Mouse (Mus musculus) kidney, embryonic 14.5 days (tissue): ENCODE data around the gene Zfhx2. TPM values are rescaled to one million over a fixed set of nuclear protein-coding genes. Genes with fewer than 3 reads are reported as not detected.
A peak's percentile ranks its signal among the peaks of the same experiment; 100 is the strongest.

Experiments
- ATAC-seq: fragments of 200-750 bp; cut with Nextera tagmentation; 2 replicates; pipeline ENCODE4 v1.8.0; 2017; ENCODE audit warnings: moderate number of reproducible peaks, mild to moderate bottlenecking, moderate TSS enrichment, moderate library complexity; ENCODE audit not compliant: low FRiP score, low TSS enrichment
- H3K27ac ChIP-seq: fragments of 300-500 bp; sonication (generic); 2 replicates; pipeline ENCODE4 v1.5.1; 2014; ENCODE audit warnings: low read depth, mild to moderate bottlenecking, low read length, moderate library complexity, mixed read lengths
- H3K27me3 ChIP-seq: fragments of 300-500 bp; sonication (generic); 2 replicates; pipeline ENCODE4 v1.6.1; 2014; ENCODE audit warnings: mild to moderate bottlenecking, low read length; ENCODE audit not compliant: control insufficient read depth, insufficient read depth
- H3K36me3 ChIP-seq: fragments of 300-500 bp; sonication (generic); 2 replicates; pipeline ENCODE4 v1.6.1; 2014; ENCODE audit warnings: low read length, mixed read lengths; ENCODE audit not compliant: control insufficient read depth, insufficient read depth
- H3K4me1 ChIP-seq: fragments of 300-500 bp; sonication (generic); 2 replicates; pipeline ENCODE4 v1.6.1; 2014; ENCODE audit warnings: low read length, mixed read lengths; ENCODE audit not compliant: control insufficient read depth, insufficient read depth
- H3K4me2 ChIP-seq: fragments of 300-500 bp; sonication (generic); replicated peaks from 2 replicates; pipeline ENCODE4 v1.6.1; 2014; ENCODE audit warnings: low read depth, mild to moderate bottlenecking, low read length
- H3K4me3 ChIP-seq: fragments of 300-500 bp; sonication (generic); 2 replicates; pipeline ENCODE4 v1.5.1; 2014; ENCODE audit warnings: mild to moderate bottlenecking, low read length
- H3K9ac ChIP-seq: fragments of 300-500 bp; sonication (generic); 2 replicates; pipeline ENCODE4 v1.6.1; 2014; ENCODE audit warnings: low read depth, mild to moderate bottlenecking, low read length, moderate library complexity
- H3K9me3 ChIP-seq: fragments of 300-500 bp; sonication (generic); 2 replicates; pipeline ENCODE4 v1.6.1; 2016; ENCODE audit warnings: low read length; ENCODE audit not compliant: control insufficient read depth
- WGBS: fragments of 180-500 bp; shearing (Covaris S2); extraction: QIAGEN DNeasy Blood & Tissue Kit; methylation state at CpG from one replicate; pipeline ENCODE4 v1.1.7; 2014; 5-methylcytosine and 5-hydroxymethylcytosine counted together
- polyA plus RNA-seq: library from polyadenylated mRNA; unstranded; fragments of >200 nt; fragmentation: Nextera tagmentation; extraction: Ambion mirVana; gene quantifications from 2 replicates; pipeline ENCODE4 v1.2.1, GENCODE M21; 2014

The Zfhx2 gene
- polyA plus RNA-seq, 1 experiment from 2014 or later = 6.4 TPM

DNA sequence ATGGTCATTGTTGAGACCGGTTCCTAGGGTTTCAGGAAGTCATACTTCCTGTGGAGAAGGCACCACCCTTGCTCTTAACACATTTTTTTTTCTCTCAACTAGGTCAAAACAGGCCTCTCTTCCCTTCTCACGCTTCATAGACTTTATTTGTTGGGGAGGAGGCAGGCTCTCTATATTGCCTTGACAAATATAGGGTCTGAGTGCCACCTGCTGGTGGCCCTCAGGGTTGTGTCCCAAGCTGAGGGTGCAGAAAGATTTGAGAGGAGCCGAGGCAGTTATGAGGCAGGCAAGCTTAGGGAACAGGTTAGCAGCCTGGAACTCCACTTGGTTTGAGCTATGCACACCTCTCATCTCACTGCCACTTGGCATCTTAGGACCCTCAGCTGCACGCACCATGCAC lies 5.9 kb upstream of the Zfhx2 start:
- peaks cover 16% of the 10 kb centered on the region; the same call in 1 of the 2 replicates for H3K4me1 ChIP-seq

DNA sequence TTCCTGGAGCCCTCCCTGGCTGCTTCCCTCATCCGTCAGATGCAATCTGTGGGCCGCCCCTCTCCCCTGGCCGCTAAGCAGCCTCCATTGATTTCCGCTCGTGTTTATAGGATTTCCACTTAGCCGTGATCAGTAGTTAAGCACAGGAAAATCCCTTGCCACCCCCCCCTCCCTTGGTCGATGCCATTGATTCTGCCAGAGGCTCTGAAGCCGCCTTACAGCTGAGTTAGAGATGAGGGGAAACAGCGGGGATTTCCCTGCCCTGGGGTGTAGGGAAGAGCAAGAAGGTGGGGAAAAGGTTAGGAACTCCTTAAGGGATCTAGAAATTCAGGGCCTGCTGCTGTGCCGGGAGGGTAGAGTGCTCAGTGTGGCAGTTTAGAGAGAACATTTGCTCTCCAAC lies 5.5 kb upstream of the Zfhx2 start:
- Histone ChIP-seq H3K4me1 (peaks cover 16% of the 10 kb centered on the region; the same call in 1 of the 2 replicates), H3K27ac (peak overlapping the region; percentile 47; the same call in 1 of the 2 replicates), H3K4me2 (no peak overlapping the region), H3K36me3 (peaks cover 14% of the 10 kb centered on the region), H3K9ac (no peak overlapping the region), H3K9me3 (no peaks in the 10 kb centered on the region), H3K4me3 (no peak overlapping the region), H3K27me3 (no peaks in the 10 kb centered on the region)
- ATAC-seq = no peak
- 76% methylated on average over 10 of the region's 10 CpGs for WGBS

More for the DNA sequence above, 5.9 kb upstream of the Zfhx2 start:
- no peaks in the 10 kb centered on the region for H3K27me3 ChIP-seq
- H3K27ac ChIP-seq = no peak overlapping the region
- ATAC-seq = no peak
- no peak overlapping the region for H3K4me3 ChIP-seq
- H3K4me2 ChIP-seq = no peak overlapping the region
- no peak overlapping the region for H3K9ac ChIP-seq
- H3K9me3 ChIP-seq = no peaks in the 10 kb centered on the region
- peaks cover 14% of the 10 kb centered on the region for H3K36me3 ChIP-seq
- whole genome bisulfite sequencing = 61% methylated on average over 4 of the region's 4 CpGs

DNA sequence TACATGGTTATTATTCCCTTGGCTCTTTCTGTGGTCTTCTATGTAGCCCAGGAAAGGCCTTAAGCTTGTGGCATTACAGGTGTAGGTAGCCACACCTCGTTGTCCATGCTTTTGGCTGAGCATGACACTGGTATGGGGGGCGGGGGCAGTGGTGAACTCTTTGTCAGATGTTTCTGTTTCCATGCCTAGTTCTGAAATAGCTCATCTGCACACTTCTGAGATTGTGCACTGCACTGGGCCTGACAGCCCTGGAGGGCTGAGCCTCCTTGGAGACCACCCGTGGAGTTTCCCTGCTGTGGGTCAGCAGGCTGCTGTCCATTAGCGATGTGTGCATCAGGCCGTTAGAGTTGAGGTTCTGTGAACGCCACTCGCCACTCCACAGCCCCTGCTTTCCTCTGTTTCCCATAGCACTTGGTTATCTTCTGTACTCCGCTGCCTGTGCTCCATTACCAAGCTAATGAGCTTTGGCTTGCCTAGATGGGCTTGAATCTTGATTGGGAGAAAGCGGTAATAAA lies 4.5 kb upstream of the Zfhx2 start:
- no peak overlapping the region for H3K27ac ChIP-seq
- H3K9me3 ChIP-seq = no peaks in the 10 kb centered on the region
- H3K9ac ChIP-seq = no peak overlapping the region
- H3K4me3 ChIP-seq = no peak overlapping the region
- ATAC-seq = no peak
- H3K27me3 ChIP-seq = no peaks in the 10 kb centered on the region
- H3K4me2 ChIP-seq = 0 out of 2 replicates have a peak overlapping the region, but pooled peaks have one; percentile 11
- peaks cover 16% of the 10 kb centered on the region; the same call in 1 of the 2 replicates for H3K4me1 ChIP-seq
- 58% methylated on average over 9 of the region's 9 CpGs for WGBS
- peaks cover 14% of the 10 kb centered on the region for H3K36me3 ChIP-seq

DNA sequence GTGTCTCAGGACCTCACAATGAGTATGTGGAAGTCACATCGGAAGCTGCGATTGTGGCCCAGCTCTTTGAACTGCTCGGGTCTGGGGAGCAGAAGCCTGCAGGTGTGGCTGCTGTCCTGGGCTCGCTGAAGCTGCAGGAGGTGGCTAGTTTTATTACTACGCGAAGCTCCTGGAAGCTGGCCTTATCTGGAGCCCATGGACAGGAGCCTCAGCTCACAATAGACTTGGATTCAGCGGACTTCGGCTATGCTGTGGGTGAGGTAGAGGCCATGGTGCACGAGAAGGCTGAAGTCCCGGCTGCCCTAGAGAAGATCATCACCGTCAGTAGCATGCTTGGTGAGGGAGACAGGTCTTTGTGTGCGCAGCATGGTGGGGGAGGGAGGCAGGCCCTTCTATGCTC lies 3.5 kb upstream of the Zfhx2 start:
- Histone ChIP-seq H3K27ac (no peak overlapping the region), H3K4me1 (peaks cover 24% of the 10 kb centered on the region; the same call in 1 of the 2 replicates), H3K9me3 (no peaks in the 10 kb centered on the region), H3K36me3 (peaks cover 14% of the 10 kb centered on the region), H3K27me3 (no peaks in the 10 kb centered on the region), H3K4me2 (peak overlapping the region; percentile 57), H3K9ac (peak overlapping the region; percentile 57; the same call in 1 of the 2 replicates), H3K4me3 (peak overlapping the region; percentile 54; the same call in 1 of the 2 replicates)
- no peak for ATAC-seq
- 58% methylated on average over 12 of the region's 12 CpGs for WGBS

DNA sequence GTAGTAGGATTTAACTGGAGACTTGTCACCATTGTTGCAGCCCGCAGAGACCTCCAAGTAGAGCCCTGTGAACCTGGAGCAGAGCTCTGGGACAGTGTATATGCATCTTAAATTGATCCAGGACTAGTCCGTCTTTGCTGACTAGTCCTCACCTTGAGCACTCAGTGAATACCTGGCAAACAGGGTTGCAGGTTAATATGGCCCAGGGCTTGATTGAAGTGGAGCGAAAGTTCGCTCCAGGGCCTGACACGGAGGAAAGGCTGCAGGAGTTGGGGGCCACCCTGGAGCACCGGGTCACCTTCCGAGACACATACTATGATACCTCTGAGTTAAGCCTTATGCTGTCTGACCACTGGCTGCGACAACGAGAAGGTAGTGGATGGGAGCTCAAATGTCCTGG lies 3.1 kb upstream of the Zfhx2 start:
- Histone ChIP-seq H3K9me3 (no peaks in the 10 kb centered on the region), H3K4me3 (peak overlapping the region; percentile 54), H3K4me1 (peaks cover 25% of the 10 kb centered on the region; the same call in 1 of the 2 replicates), H3K36me3 (peaks cover 14% of the 10 kb centered on the region), H3K27me3 (no peaks in the 10 kb centered on the region), H3K27ac (peak overlapping the region; percentile 10; the same call in 1 of the 2 replicates), H3K4me2 (peak overlapping the region; percentile 57), H3K9ac (peak overlapping the region; percentile 57)
- no peak for ATAC-seq
- WGBS = 51% methylated on average over 9 of the region's 9 CpGs

DNA sequence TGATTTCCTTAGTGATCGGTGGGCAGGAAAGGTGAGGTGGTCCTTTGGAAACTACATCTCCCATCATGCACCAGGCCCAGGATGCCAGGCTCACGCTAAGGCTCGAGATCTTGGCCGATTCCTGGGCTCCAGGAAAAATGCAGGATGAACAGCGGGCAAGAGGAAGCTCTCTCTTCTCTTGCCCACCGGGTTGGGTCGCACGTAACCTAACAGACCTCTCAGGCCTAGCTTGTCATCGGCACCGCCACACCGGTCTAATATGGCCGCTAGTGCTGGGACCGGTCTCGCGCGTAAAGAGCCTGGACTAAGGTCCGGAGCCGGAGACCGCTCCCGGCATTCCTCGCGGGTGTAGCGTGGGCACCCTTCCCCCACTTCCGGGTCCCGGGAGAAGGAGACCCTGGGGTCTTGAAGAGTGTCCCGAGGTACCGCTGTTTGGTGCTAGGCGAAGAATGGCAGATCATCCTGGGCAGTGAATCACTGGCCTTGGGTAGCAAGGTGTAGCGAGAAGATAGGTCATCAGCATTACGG lies 2.6 kb upstream of the Zfhx2 start, which contains the start of gene Thtpa:
Gene Thtpa, plus strand, starts transcription at position 81 of the 528 bp plus-strand sequence.
- Histone ChIP-seq H3K9ac (peak within 1 kb of the TSS; percentile 57), H3K27me3 (no peaks in the 10 kb centered on the region), H3K4me2 (peak within 1 kb of the TSS; percentile 57), H3K9me3 (no peaks in the 10 kb centered on the region), H3K27ac (peak within 1 kb of the TSS; percentile 10; the same call in 1 of the 2 replicates), H3K36me3 (peaks cover 14% of the 10 kb centered on the region), H3K4me3 (peak within 1 kb of the TSS; percentile 54), H3K4me1 (peaks cover 25% of the 10 kb centered on the region; the same call in 1 of the 2 replicates)
- peak; percentile 72 for ATAC-seq
- under 1% methylated on average over 30 of the region's 30 CpGs for WGBS

DNA sequence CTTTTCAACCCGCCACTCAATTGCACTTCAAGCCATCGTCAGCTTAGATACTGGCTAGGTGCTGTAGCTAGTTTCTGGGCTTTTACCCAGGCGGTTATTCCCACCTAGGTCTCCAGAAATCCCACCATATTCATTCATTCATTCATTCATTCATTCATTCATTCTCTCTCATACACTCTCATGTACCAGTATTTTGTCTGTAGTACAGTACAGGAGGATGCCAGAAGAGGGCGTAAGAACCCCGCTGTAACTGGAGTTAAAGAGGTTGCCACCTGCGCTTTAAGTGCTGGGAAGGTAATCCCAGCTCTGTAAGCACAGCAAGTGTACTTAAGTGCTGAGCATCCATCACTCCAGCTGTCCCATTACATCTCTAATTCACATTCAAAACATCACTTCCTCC lies 1.8 kb upstream of the Zfhx2 start:
- peak overlapping the region; percentile 54; the same call in 1 of the 2 replicates for H3K4me3 ChIP-seq

DNA sequence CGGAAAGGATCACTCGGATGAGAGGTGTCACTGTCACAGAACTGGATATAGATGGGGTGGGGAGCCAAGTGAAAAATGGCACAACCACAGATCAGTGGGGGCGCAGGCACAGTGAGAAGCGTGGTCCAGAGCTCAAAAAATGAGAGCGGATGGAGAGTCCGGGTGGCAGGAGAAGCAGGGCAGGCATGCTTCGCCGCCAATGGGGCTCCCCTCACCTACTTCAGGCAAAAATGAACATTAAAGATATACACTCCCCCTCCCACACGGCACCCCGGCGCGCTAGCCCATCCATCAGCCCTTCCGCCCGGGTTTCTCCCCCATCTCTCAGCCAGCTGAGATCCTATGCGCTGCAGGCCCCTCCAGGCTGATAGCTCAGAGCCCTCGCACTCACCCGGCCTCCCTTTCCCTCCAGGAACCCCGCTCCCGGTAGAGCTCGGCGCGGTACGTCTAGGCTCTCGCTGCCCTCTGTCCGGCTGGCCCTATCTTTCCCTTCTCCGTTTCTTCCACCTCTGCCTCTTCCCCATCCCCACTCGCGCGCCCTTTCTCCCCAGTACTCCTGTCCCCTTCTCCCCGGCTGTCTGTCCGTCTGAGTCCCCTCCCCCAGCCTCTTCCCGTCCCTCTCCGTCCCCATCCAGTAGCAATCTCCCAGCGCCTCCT lies 787 bp downstream of the Zfhx2 start:
- Histone ChIP-seq H3K27me3 (no peaks in the 10 kb centered on the region), H3K27ac (peak overlapping the region; percentile 62; the same call in 1 of the 2 replicates), H3K9me3 (no peaks in the 10 kb centered on the region), H3K4me3 (peak overlapping the region; percentile 64), H3K4me1 (peaks cover 19% of the 10 kb centered on the region; the same call in 1 of the 2 replicates), H3K36me3 (no peaks in the 10 kb centered on the region), H3K4me2 (peak overlapping the region; percentile 79), H3K9ac (peak overlapping the region; percentile 73)
- no peak for ATAC-seq
- 3% methylated on average over 32 of the region's 34 CpGs for WGBS

More for the DNA sequence above, 1.8 kb upstream of the Zfhx2 start:
- H3K4me1 ChIP-seq = peaks cover 25% of the 10 kb centered on the region; the same call in 1 of the 2 replicates
- 49% methylated on average over 6 of the region's 6 CpGs for WGBS
- H3K27me3 ChIP-seq = no peaks in the 10 kb centered on the region
- peaks cover 9% of the 10 kb centered on the region for H3K36me3 ChIP-seq
- no peak overlapping the region for H3K27ac ChIP-seq
- no peak overlapping the region for H3K9ac ChIP-seq
- H3K4me2 ChIP-seq = peak overlapping the region; percentile 57; the same call in 1 of the 2 replicates
- no peak for ATAC-seq
- no peaks in the 10 kb centered on the region for H3K9me3 ChIP-seq
